Mouse (Mus musculus) liver, embryonic 15.5 days (tissue): Measurements from ENCODE around the gene Amz2. TPM values are rescaled to one million over a fixed set of nuclear protein-coding genes. Genes with fewer than 3 reads are reported as not detected.

Source experiments
- ATAC-seq: fragments of 200-750 bp; cut with Nextera tagmentation; 2 replicates; pipeline ENCODE4 v1.8.0; 2017; ENCODE audit warnings: moderate number of reproducible peaks, mild to moderate bottlenecking, moderate library complexity; ENCODE audit not compliant: insufficient read depth
- H3K27ac ChIP-seq: fragments of 300-500 bp; sonication (generic); replicated peaks from 2 replicates; pipeline ENCODE4 v1.5.1; 2015; ENCODE audit warnings: mild to moderate bottlenecking, inconsistent platforms
- H3K27me3 ChIP-seq: fragments of 300-500 bp; sonication (generic); 2 replicates; pipeline ENCODE4 v1.6.1; 2015; ENCODE audit warnings: mild to moderate bottlenecking, inconsistent platforms
- H3K36me3 ChIP-seq: fragments of 300-500 bp; sonication (generic); replicated peaks from 2 replicates; pipeline ENCODE4 v1.6.1; 2015; ENCODE audit warnings: moderate library complexity, mild to moderate bottlenecking, inconsistent platforms
- H3K4me1 ChIP-seq: fragments of 300-500 bp; sonication (generic); replicated peaks from 2 replicates; pipeline ENCODE4 v1.6.1; 2015; ENCODE audit warnings: inconsistent platforms
- H3K4me2 ChIP-seq: fragments of 300-500 bp; sonication (generic); 2 replicates; pipeline ENCODE4 v1.6.1; 2015; ENCODE audit warnings: moderate library complexity, mild to moderate bottlenecking, inconsistent platforms
- H3K4me3 ChIP-seq: fragments of 300-500 bp; sonication (generic); replicated peaks from 2 replicates; pipeline ENCODE4 v1.5.1; 2015; ENCODE audit warnings: mild to moderate bottlenecking, inconsistent platforms
- H3K9ac ChIP-seq: fragments of 300-500 bp; sonication (generic); 2 replicates; pipeline ENCODE4 v1.6.1; 2015; ENCODE audit warnings: moderate library complexity, mild to moderate bottlenecking, inconsistent platforms
- H3K9me3 ChIP-seq: fragments of 300-500 bp; sonication (generic); replicated peaks from 2 replicates; pipeline ENCODE4 v1.6.1; 2016; ENCODE audit warnings: inconsistent platforms
- WGBS: fragments of 180-500 bp; shearing (Covaris S2); methylation state at CpG from one replicate; pipeline ENCODE4 v1.1.7; 2015; ENCODE audit warnings: mixed read lengths; ENCODE audit not compliant: insufficient replicate concordance; 5-methylcytosine and 5-hydroxymethylcytosine counted together
- polyA plus RNA-seq: library from polyadenylated mRNA; unstranded; fragments of >200 nt; fragmentation: Nextera tagmentation; extraction: Ambion mirVana; gene quantifications from 2 replicates; pipeline ENCODE4 v1.2.1, GENCODE M21; 2015

Gene Amz2
- polyA plus RNA-seq, 1 experiment from 2014 or later = 11.1 TPM

DNA sequence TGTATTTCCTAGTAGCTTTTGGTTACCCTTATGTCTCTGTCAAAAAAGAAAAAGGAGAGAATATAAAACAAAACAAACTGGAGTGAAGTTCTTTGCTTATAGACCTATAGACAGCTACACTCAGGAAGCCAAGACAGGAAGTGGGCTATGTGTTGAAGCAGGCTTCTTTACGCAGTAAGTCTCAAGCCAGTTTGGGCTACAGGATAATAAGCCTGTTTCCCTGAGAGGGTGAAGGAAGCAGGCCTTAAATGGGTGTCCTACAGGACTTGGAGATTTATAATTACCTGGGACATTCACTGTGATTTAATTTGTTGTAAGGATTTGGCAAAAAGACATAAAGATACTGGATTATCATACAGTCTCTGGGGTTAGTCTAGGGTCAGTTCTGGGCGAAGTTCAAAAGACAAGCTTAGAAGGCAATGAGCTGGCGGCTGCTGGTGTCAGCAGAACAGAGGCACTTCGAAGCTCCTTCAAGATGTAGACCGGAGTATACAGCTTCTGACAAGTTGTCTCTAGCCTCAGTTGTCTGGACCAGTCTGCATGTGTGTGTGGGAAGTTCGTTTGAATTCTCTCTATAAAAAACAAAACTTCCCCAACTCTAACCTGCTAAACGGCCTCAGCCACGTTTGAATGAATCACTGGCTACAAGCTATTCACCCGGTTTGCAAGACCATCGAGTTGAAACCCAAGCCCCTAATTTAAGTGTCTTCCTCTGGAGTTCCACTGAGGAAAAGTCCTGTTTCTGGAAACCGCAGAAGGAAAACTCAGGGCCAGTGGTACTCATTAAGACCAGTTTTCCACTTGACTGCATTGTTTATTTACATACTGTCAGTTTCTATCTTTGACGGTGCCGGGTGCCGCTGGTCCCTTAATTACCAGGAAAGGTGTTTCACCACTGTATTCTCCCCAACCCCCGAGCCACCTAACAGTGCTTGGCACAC is 45.4 kb downstream of the Amz2 start:
- Histone ChIP-seq H3K27me3 (no peaks in the 10 kb centered on the region), H3K9ac (peak overlapping the region; percentile 97), H3K4me1 (peaks cover 73% of the 10 kb centered on the region), H3K27ac (peak overlapping the region; percentile 98), H3K36me3 (peaks cover 34% of the 10 kb centered on the region), H3K9me3 (no peaks in the 10 kb centered on the region), H3K4me3 (peak overlapping the region; percentile 89), H3K4me2 (peak overlapping the region; percentile 97)
- no peak for ATAC-seq
- WGBS = 12% methylated on average over 15 of the region's 15 CpGs

DNA sequence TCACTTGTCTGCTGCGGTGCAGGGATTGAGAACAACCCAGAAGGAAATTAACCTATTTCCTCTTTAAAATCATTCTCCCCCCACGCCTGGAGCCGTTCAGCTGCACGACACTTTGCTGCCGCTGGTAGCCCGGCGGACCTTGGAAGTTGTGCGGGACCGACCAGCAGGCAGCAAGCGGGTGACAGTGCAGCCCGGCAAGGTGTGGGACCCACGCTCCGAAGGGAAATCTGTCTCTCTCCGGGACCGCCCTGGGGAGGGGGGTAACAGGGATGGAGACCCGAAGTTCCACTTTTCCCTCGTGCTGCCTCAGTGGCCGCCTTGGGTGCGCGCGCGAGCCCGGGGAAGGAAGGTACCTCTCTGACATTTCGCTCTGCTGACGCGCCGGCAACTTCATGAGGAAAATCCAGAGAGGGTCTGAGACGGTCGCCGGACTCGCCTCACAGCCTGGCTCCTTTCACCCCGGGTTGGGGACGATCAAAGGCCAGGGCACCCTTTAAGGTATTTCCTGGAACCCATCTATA is 46.5 kb downstream of the Amz2 start:
- under 1% methylated on average over 33 of the region's 33 CpGs for WGBS
- Histone ChIP-seq H3K4me1 (peaks cover 76% of the 10 kb centered on the region), H3K27ac (peak overlapping the region; percentile 98), H3K9me3 (no peaks in the 10 kb centered on the region), H3K36me3 (peaks cover 25% of the 10 kb centered on the region), H3K4me3 (peak overlapping the region; percentile 89), H3K9ac (peak overlapping the region; percentile 97), H3K27me3 (no peaks in the 10 kb centered on the region), H3K4me2 (peak overlapping the region; percentile 97)
- no peak for ATAC-seq

DNA sequence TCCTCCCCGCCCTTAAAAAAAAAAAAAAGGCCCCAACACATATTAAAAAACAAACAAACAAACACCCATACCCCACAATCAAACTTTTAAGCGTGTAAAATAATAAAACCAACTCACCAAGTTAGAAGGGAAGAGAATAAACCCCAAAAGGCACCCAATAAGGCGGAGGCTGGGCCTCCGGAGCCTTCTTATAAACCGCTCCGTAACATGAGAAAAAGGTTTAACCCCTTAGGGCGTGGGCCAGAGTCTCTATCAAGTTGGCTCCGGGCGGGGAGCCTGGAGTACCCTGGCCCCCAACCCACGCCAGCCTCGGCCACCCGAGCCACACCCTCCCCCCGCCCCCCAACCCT is 47.0 kb downstream of the Amz2 start:
- H3K9me3 ChIP-seq = no peaks in the 10 kb centered on the region
- H3K36me3 ChIP-seq = peaks cover 20% of the 10 kb centered on the region
- peak overlapping the region; percentile 89 for H3K4me3 ChIP-seq
- no peak for ATAC-seq
- no peaks in the 10 kb centered on the region for H3K27me3 ChIP-seq
- under 1% methylated on average over 13 of the region's 13 CpGs for WGBS
- peak overlapping the region; percentile 97 for H3K4me2 ChIP-seq
- H3K4me1 ChIP-seq = peaks cover 76% of the 10 kb centered on the region
- H3K9ac ChIP-seq = peak overlapping the region; percentile 97
- peak overlapping the region; percentile 98 for H3K27ac ChIP-seq

DNA sequence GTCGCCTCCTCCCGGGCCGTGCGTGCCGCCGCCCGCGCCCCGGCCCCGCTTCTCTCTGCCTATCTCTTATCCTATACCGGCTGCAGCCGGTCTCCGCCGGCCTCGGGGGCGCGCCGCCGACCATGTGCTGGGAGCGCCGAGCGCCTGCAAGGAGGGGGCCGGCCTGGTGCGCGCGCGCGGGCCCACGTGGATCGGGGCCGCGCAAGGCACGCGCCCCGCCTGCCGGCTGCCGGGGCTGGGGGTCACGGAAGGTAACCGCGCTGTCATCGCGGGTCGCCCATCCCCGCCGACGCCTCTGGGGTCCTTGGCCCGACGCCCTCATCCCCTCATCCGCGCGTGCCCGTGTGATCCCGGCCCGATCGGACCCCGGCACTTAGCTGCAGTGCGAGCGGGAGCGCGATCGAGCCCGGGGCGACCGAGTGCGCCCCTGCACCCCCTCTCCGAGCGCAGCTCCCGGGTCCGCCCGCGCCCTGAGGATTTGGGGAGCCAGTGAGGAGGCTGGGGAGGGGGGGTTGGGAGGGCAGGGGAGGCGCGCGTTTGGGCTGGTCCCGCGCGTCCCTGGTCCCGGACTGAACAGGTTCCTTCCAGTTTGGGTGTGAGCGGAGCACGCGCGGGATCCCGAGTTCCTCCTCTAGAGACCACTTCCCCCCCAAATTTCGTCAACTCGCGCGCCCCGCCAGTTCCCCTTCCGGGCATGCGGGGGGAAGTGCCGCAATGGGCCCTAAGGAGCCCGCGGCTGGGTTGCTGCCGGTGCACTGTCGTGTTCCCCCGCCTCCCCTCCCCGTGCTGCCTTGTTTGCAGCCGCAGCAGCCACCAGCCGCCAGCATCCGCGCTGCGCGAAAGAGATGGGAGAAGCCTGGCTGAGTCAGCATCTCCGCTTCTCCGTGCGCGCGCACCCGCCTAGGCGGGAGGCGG is 47.7 kb downstream of the Amz2 start, which contains the start of the genes Arsg and Slc16a6:
Arsg (plus strand) TSS at position 204 of the 915 bp plus-strand sequence.
Slc16a6 (minus strand) TSS at position 428 of the 915 bp plus-strand sequence.
- Histone ChIP-seq H3K4me2 (peak within 1 kb of the TSS; percentile 97), H3K27me3 (no peaks in the 10 kb centered on the region), H3K4me1 (peaks cover 76% of the 10 kb centered on the region), H3K4me3 (peak within 1 kb of the TSS; percentile 89), H3K27ac (peak within 1 kb of the TSS; percentile 98), H3K36me3 (peaks cover 13% of the 10 kb centered on the region), H3K9me3 (no peaks in the 10 kb centered on the region), H3K9ac (peak within 1 kb of the TSS; percentile 97)
- ATAC-seq = peak; percentile 86
- WGBS = under 1% methylated on average over 103 of the region's 111 CpGs

DNA sequence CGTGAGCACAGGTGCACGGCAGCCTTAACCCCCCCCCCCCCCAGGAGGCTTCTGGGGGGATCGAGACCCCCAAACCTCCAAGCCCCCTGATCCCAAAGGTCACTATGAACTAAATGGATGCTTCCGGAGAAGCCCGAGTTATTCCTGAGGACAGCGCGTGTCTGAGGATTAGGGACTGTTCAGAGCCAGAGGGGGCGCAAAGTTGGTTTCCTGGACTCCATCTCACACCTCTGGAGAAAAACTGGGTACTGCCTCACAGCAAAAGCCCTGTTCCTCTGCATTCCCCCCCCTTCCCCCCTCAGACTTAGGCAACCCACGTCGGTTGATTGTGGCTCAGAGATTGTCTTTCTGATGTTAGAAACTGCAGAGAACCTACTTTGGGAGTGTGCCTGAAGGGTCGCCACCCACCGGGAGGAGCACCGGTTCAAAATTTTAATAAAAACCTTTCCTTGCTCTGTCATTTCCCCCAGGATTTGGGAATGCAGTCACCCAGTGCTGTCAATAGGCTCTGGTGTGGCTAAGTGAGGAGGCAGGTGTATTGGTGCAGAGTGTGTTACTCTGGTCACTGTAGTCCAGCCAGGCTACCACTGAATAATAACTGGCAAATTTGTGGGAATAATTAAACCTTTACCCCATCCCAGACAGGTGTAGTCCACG is 48.5 kb downstream of the Amz2 start:
- H3K4me3 ChIP-seq = peak overlapping the region; percentile 89
- H3K9me3 ChIP-seq = no peaks in the 10 kb centered on the region
- no peak for ATAC-seq
- peaks cover 5% of the 10 kb centered on the region for H3K36me3 ChIP-seq
- peak overlapping the region; percentile 98 for H3K27ac ChIP-seq
- H3K4me2 ChIP-seq = peak overlapping the region; percentile 97
- H3K4me1 ChIP-seq = peaks cover 75% of the 10 kb centered on the region
- WGBS = 4% methylated on average over 14 of the region's 14 CpGs
- peak overlapping the region; percentile 97 for H3K9ac ChIP-seq
- H3K27me3 ChIP-seq = no peaks in the 10 kb centered on the region

DNA sequence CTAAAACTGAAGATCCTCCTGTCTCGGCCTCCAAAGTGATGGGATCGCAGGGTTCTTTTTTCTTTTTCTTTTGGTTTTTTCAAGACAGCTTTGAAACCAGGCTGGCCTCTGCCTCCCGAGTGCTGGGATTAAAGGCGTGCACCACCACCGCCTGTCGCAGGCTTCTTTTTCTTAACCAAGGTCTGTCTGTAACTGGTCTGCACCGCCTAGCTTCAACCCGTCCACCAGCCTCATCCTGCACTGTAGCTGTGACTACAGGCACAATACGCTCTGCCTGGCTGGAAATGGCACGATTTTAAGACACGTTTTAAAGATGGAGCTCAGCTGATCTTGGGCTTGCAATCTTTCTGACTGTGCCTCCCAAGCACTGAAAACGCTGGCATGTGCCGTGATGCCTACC is 49.1 kb downstream of the Amz2 start:
- WGBS = 76% methylated on average over 13 of the region's 13 CpGs
- Histone ChIP-seq H3K36me3 (no peaks in the 10 kb centered on the region), H3K9ac (no peak overlapping the region), H3K4me2 (peak overlapping the region; percentile 97), H3K27me3 (no peaks in the 10 kb centered on the region), H3K9me3 (no peaks in the 10 kb centered on the region), H3K4me1 (peaks cover 74% of the 10 kb centered on the region), H3K27ac (peak overlapping the region; percentile 98; the same call in 1 of the 2 replicates), H3K4me3 (peak overlapping the region; percentile 89; the same call in 1 of the 2 replicates)
- no peak for ATAC-seq

DNA sequence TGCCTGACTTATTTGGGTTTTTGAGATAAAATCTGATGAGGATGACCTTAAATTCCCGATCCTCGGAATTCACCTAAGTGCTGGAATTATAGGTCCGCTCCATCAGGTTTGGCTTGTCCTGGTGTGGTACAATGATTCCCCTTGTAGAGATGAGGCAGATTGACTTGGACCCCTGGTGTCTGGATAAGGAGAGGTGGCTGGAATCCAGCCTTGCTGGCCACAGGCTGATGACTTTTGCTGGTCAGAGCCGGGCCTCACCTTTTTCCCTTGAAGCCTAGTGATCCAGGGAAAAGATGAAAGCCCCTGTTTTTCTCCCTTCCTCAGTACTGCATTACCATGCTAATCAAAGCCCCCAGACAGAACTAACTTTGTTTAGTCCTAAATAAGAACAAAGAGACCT is 50.0 kb downstream of the Amz2 start:
- Histone ChIP-seq H3K27ac (no peak overlapping the region), H3K36me3 (no peaks in the 10 kb centered on the region), H3K27me3 (no peaks in the 10 kb centered on the region), H3K4me3 (no peak overlapping the region), H3K4me2 (no peak overlapping the region), H3K9me3 (no peaks in the 10 kb centered on the region), H3K9ac (no peak overlapping the region), H3K4me1 (peaks cover 72% of the 10 kb centered on the region)
- ATAC-seq = no peak
- WGBS = 82% methylated on average over 4 of the region's 4 CpGs

DNA sequence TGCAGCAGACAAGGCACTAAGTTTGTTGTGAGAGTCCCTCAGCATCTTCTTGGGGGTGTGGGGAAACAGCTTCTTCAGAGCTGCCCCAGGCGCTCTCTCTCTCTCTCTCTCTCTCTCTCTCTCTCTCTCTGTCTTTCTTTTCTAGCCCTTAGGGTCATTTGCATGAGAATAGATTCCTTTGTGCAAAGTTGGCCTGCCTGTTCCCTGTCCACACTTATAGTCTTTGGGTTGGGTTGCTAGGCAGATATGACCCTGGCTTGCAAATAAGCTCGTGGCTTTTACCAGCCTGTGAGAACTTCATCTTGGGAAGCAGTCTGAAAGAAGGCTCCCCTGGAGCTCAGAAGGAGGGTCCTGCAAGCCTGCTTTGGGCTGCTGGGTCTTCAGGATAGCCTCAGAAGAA is 50.5 kb downstream of the Amz2 start:
- Histone ChIP-seq H3K4me3 (no peak overlapping the region), H3K27ac (peak overlapping the region; percentile 66; the same call in 1 of the 2 replicates), H3K4me2 (no peak overlapping the region), H3K27me3 (no peaks in the 10 kb centered on the region), H3K4me1 (peaks cover 67% of the 10 kb centered on the region), H3K36me3 (no peaks in the 10 kb centered on the region), H3K9me3 (no peaks in the 10 kb centered on the region), H3K9ac (no peak overlapping the region)
- no peak for ATAC-seq
- 54% methylated on average over 2 of the region's 2 CpGs for WGBS

DNA sequence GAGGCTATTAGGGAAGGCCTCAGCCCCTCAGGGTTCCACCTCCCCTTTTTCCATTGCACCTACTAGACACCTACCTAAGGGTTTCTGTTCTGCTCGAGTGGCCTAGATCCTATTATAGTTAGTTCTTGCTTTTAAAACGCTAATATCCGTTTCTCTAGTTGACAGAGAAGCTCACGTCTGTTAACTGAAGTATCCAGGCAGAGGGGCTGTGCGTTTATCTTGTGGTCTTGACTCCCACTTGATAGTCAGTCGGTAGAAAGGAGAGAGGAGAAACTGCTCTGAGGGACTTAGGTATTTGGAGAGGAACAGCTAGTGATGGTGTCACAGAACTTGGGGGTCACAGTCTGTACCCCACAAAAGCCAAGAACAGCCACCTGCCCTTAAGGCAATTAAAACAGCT is 50.9 kb downstream of the Amz2 start:
- no peak overlapping the region for H3K4me2 ChIP-seq
- H3K4me3 ChIP-seq = no peak overlapping the region
- no peaks in the 10 kb centered on the region for H3K27me3 ChIP-seq
- H3K9ac ChIP-seq = no peak overlapping the region
- H3K4me1 ChIP-seq = peaks cover 65% of the 10 kb centered on the region
- peak overlapping the region; percentile 66 for H3K27ac ChIP-seq
- WGBS = 23% methylated on average over 6 of the region's 6 CpGs
- no peak for ATAC-seq
- H3K36me3 ChIP-seq = no peaks in the 10 kb centered on the region
- H3K9me3 ChIP-seq = no peaks in the 10 kb centered on the region

DNA sequence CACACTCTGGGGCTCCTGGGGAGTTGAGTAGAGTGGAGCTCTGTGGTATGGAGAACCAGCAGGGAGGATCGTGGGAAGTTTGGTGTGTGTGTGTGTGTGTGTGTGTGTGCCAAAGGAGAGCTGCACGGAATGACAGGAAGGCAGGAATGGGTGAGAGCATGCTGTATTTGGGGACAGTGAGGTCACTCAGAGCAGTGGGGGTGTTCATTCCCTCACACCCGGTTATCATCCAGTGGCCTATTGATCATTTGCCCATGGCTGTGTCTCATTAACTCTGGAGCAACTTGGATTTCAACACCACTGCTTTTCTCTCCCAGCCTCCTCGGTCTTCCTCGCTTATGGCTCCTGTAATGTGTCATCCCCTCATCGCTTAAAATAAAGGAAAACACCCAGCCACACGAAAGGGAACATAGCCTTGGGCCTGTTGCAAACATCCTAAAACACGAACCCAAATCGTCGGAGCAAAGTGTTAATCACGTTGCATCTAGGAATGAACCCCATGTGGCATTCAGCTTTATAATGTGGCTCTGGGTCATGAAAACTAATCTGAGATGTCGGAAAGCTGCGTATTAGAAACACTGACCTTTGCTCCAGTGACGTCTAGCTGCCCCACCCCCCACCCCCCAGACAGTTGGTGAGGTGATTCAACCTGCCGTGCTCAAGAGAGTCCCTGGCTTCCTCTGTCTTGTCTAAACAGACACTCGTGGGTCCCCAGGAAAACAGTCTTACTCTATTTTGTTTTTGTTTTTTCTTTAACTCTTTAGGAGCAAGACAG is 52.0 kb downstream of the Amz2 start:
- WGBS = 65% methylated on average over 16 of the region's 16 CpGs
- no peak overlapping the region for H3K4me3 ChIP-seq
- H3K36me3 ChIP-seq = no peaks in the 10 kb centered on the region
- H3K4me2 ChIP-seq = no peak overlapping the region
- H3K9me3 ChIP-seq = no peaks in the 10 kb centered on the region
- no peaks in the 10 kb centered on the region for H3K27me3 ChIP-seq
- peaks cover 64% of the 10 kb centered on the region for H3K4me1 ChIP-seq
- peak overlapping the region; percentile 71 for H3K27ac ChIP-seq
- no peak for ATAC-seq
- H3K9ac ChIP-seq = no peak overlapping the region
